Mouse (Mus musculus) spleen, adult 2 months (tissue): Measurements from ENCODE around the gene Gm9780. TPM values are rescaled to one million over a fixed set of nuclear protein-coding genes. Genes with fewer than 3 reads are reported as not detected.
"Not testable (repeated sequence)": the region's sequence is repeated elsewhere in the genome, so short reads cannot be mapped to it uniquely, and the experiment has no call there.

Experiments used
- DNase-seq, 2 experiments: peaks; one replicate each; pipeline versions ENCODE4 v3.0.0 to v3.0.0-alpha.2; 2012 to 2021; ENCODE audit warnings: low spot score in 2 of 2, low read depth in 1 of 2
- H3K27ac ChIP-seq: fragments of 200-500 bp; 2 replicates; pipeline ENCODE4 v1.5.1; 2012; ENCODE audit warnings: low read length, inconsistent platforms; ENCODE audit not compliant: insufficient read depth
- H3K27me3 ChIP-seq: fragments of 200-500 bp; 2 replicates; pipeline ENCODE4 v1.6.1; 2012; ENCODE audit warnings: mild to moderate bottlenecking, moderate library complexity, low read length, inconsistent platforms; ENCODE audit not compliant: control insufficient read depth, insufficient read depth
- H3K36me3 ChIP-seq: fragments of 200-500 bp; 2 replicates; pipeline ENCODE4 v1.6.1; 2012; ENCODE audit warnings: mild to moderate bottlenecking, low read length, inconsistent platforms; ENCODE audit not compliant: control insufficient read depth, insufficient read depth
- H3K4me1 ChIP-seq: fragments of 200-500 bp; 2 replicates; pipeline ENCODE4 v1.6.1; 2011; ENCODE audit warnings: inconsistent platforms; ENCODE audit not compliant: control insufficient read depth, insufficient read depth, insufficient read length
- H3K4me3 ChIP-seq: fragments of 200-500 bp; 2 replicates; pipeline ENCODE4 v1.5.1; 2011; ENCODE audit warnings: mild to moderate bottlenecking, inconsistent platforms; ENCODE audit not compliant: insufficient read depth, insufficient read length; ENCODE audit errors: extremely low read depth
- WGBS: fragments of 180-500 bp; shearing (Covaris S2); methylation state at CpG from one replicate; pipeline ENCODE4 v1.1.7; 2018; 5-methylcytosine and 5-hydroxymethylcytosine counted together
- polyA plus RNA-seq: library from polyadenylated mRNA; depleted of rRNA; stranded (reverse); fragments of >200 nt; gene quantifications from 2 replicates; pipeline ENCODE4 v1.2.3, GENCODE M21; 2012; rRNA removed

Gm9780 gene
- polyA plus RNA-seq, result 73.5 and 97.8 TPM in 2 replicates

- WGBS, result no CpG with 5 or more reads among the region's 26 CpGs
- H3K27me3 ChIP-seq, H3K36me3 ChIP-seq, DNase-seq, H3K4me3 ChIP-seq, H3K27ac ChIP-seq, H3K4me1 ChIP-seq: not testable (repeated sequence)
Observed at GRCm38 (mm10) chr14:26042611-26043010, at the start of gene Gm9780. TSS of gene Gm9780 (minus strand) at chr14:26042711.

- DNase-seq, result not testable (repeated sequence)
Observed at GRCm38 (mm10) chr14:26081997-26082396, 39.5 kb upstream of the Gm9780 start, which contains the start of gene Cphx3. TSS of gene Cphx3 (plus strand) at chr14:26082297.

GRCm38 (mm10) chr14:26081216-26081615 is 38.7 kb upstream of the Gm9780 start, which contains the start of gene Cphx2:
TSS of gene Cphx2 (plus strand) at chr14:26081516.
- H3K4me3 ChIP-seq, H3K4me1 ChIP-seq, DNase-seq, H3K27me3 ChIP-seq, H3K36me3 ChIP-seq, H3K27ac ChIP-seq: not testable (repeated sequence)
- WGBS, result no CpG with 5 or more reads among the region's 6 CpGs

More at GRCm38 (mm10) chr14:26081997-26082396, 39.5 kb upstream of the Gm9780 start, which contains the start of gene Cphx3:
- not testable (repeated sequence) for H3K36me3 ChIP-seq, H3K27ac ChIP-seq, H3K27me3 ChIP-seq, H3K4me3 ChIP-seq, H3K4me1 ChIP-seq
- no CpG with 5 or more reads among the region's 1 CpGs for WGBS

- H3K27ac ChIP-seq, H3K36me3 ChIP-seq, H3K4me1 ChIP-seq, H3K27me3 ChIP-seq, H3K4me3 ChIP-seq, DNase-seq: not testable (repeated sequence)
- no CpG with 5 or more reads among the region's 5 CpGs for WGBS
Observed at GRCm38 (mm10) chr14:26076620-26077390, 34.3 kb upstream of the Gm9780 start.

- DNase-seq, H3K4me1 ChIP-seq, H3K27me3 ChIP-seq, H3K36me3 ChIP-seq, H3K27ac ChIP-seq, H3K4me3 ChIP-seq: not testable (repeated sequence)
- WGBS, result no CpG with 5 or more reads among the region's 10 CpGs
Observed at GRCm38 (mm10) chr14:26067325-26067633, 24.8 kb upstream of the Gm9780 start, which contains the start of gene Tmem254c. TSS of gene Tmem254c (minus strand) at chr14:26067355.

DNA sequence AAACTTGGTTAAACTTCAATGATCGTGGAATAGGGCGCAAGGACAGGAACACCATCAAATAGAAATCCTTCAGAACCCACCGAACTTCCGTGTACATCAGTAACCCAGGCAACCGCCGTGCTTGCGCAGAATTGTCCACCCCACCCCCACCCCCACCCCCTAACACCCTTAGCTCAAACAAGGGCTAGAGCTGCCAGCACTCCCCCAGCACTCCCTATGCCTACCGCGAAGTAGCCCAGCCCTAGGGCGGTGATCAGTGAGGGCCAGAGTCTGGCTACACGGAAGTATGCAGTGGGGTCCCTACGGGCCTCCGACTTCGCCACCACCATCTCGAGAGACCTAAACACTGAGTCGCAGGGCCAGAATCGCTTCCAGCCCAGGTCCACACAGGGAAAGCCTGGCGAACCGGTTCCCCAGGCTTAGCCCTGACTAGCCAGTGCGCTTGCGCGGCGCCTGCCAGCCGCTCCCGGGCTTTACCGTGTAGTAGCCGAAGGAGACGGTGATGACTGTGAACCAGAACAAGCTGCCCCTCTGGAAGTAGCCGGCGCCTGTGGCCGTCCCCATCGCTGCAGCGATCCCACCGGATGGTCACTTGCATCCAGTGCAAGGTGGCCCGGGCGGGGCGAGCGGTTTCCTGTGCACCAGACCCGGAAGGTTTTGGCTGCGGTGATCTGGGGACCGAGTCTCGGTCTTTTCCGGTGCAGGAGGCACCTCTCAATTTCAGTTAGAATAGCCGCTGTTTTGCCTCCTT is 24.2 kb upstream of the Gm9780 start:
- not testable (repeated sequence) for H3K4me3 ChIP-seq, DNase-seq, H3K4me1 ChIP-seq, H3K36me3 ChIP-seq, H3K27me3 ChIP-seq, H3K27ac ChIP-seq
- no CpG with 5 or more reads among the region's 44 CpGs for WGBS

- not testable (repeated sequence) for H3K27me3 ChIP-seq, H3K4me1 ChIP-seq, H3K4me3 ChIP-seq, DNase-seq, H3K36me3 ChIP-seq, H3K27ac ChIP-seq
- no CpG with 5 or more reads among the region's 6 CpGs for WGBS
Observed at GRCm38 (mm10) chr14:26059362-26059761, 16.9 kb upstream of the Gm9780 start.

GRCm38 (mm10) chr14:26058184-26058583 is 15.7 kb upstream of the Gm9780 start:
- not testable (repeated sequence) for H3K27me3 ChIP-seq, DNase-seq, H3K27ac ChIP-seq, H3K4me3 ChIP-seq, H3K36me3 ChIP-seq, H3K4me1 ChIP-seq
- no CpG with 5 or more reads among the region's 3 CpGs for WGBS

GRCm38 (mm10) chr14:26048767-26049166 is 6.3 kb upstream of the Gm9780 start:
- H3K4me3 ChIP-seq, H3K4me1 ChIP-seq, DNase-seq, H3K27me3 ChIP-seq, H3K27ac ChIP-seq, H3K36me3 ChIP-seq: not testable (repeated sequence)
- WGBS, result no CpG with 5 or more reads among the region's 9 CpGs

- not testable (repeated sequence) for H3K4me1 ChIP-seq, H3K27me3 ChIP-seq, H3K27ac ChIP-seq, H3K4me3 ChIP-seq, H3K36me3 ChIP-seq, DNase-seq
- WGBS, result no CpG with 5 or more reads among the region's 8 CpGs
Observed at GRCm38 (mm10) chr14:26047026-26047425, 4.5 kb upstream of the Gm9780 start.
